Mouse (Mus musculus) heart, embryonic 12.5 days (tissue): Measurements from ENCODE around the gene Gas2l2. TPM values are rescaled to one million over a fixed set of nuclear protein-coding genes. Genes with fewer than 3 reads are reported as not detected.

ENCODE experiments used
- ATAC-seq: fragments of 200-750 bp; cut with Nextera tagmentation; 2 replicates; pipeline ENCODE4 v1.8.0; 2017; ENCODE audit warnings: moderate TSS enrichment, moderate library complexity; ENCODE audit not compliant: insufficient number of reproducible peaks, low FRiP score
- H3K27ac ChIP-seq: fragments of 300-500 bp; sonication (generic); 2 replicates; pipeline ENCODE4 v1.5.1; 2016; ENCODE audit warnings: mild to moderate bottlenecking, moderate library complexity; ENCODE audit not compliant: poor library complexity, severe bottlenecking
- H3K27me3 ChIP-seq: fragments of 300-500 bp; sonication (generic); replicated peaks from 2 replicates; pipeline ENCODE4 v1.6.1; 2016; ENCODE audit warnings: mild to moderate bottlenecking, moderate library complexity
- H3K36me3 ChIP-seq: fragments of 300-500 bp; sonication (generic); 2 replicates; pipeline ENCODE4 v1.6.1; 2016; ENCODE audit warnings: mild to moderate bottlenecking, moderate library complexity
- H3K4me1 ChIP-seq: fragments of 300-500 bp; sonication (generic); replicated peaks from 2 replicates; pipeline ENCODE4 v1.6.1; 2016; ENCODE audit warnings: mild to moderate bottlenecking
- H3K4me2 ChIP-seq: fragments of 300-500 bp; sonication (generic); 2 replicates; pipeline ENCODE4 v1.6.1; 2016; ENCODE audit warnings: mild to moderate bottlenecking, moderate library complexity
- H3K4me3 ChIP-seq: fragments of 300-500 bp; sonication (generic); 2 replicates; pipeline ENCODE4 v1.5.1; 2016; ENCODE audit warnings: mild to moderate bottlenecking
- H3K9ac ChIP-seq: fragments of 300-500 bp; sonication (generic); 2 replicates; pipeline ENCODE4 v1.6.1; 2016; ENCODE audit warnings: mild to moderate bottlenecking, moderate library complexity
- H3K9me3 ChIP-seq: fragments of 300-500 bp; sonication (generic); replicated peaks from 2 replicates; pipeline ENCODE4 v1.6.1; 2016; ENCODE audit warnings: mild to moderate bottlenecking, moderate library complexity
- WGBS: fragments of 180-500 bp; shearing (Covaris S2); methylation state at CpG from one replicate; pipeline ENCODE4 v1.1.7; 2016; 5-methylcytosine and 5-hydroxymethylcytosine counted together
- polyA plus RNA-seq: library from polyadenylated mRNA; unstranded; fragments of >200 nt; fragmentation: Nextera tagmentation; extraction: Ambion mirVana; gene quantifications from 2 replicates; pipeline ENCODE4 v1.2.1, GENCODE M21; 2016

Gas2l2 gene
- polyA plus RNA-seq, 1 experiment from 2014 or later = not detected

GRCm38 (mm10) chr11:83420338-83420737 is 8.9 kb downstream of the Gas2l2 start:
- Histone ChIP-seq H3K9me3 (no peaks in the 10 kb centered on the region), H3K9ac (no peak overlapping the region), H3K4me1 (peaks cover 6% of the 10 kb centered on the region; the same call in 1 of the 2 replicates), H3K4me2 (no peak overlapping the region), H3K27me3 (peaks cover 68% of the 10 kb centered on the region), H3K4me3 (no peak overlapping the region), H3K27ac (no peak overlapping the region), H3K36me3 (no peaks in the 10 kb centered on the region)
- no peak for ATAC-seq
- WGBS = 43% methylated on average over 4 of the region's 4 CpGs

- 0 out of 2 replicates have a peak, but pooled peaks cover 1% of the 10 kb centered on the region for H3K36me3 ChIP-seq
- H3K27ac ChIP-seq = no peak overlapping the region
- 7% methylated on average over 38 of the region's 38 CpGs for WGBS
- peak overlapping the region; percentile 41 for H3K4me2 ChIP-seq
- no peak overlapping the region for H3K9ac ChIP-seq
- peak overlapping the region; percentile 14; the same call in 1 of the 2 replicates for H3K4me3 ChIP-seq
- H3K4me1 ChIP-seq = peaks cover 6% of the 10 kb centered on the region; the same call in 1 of the 2 replicates
- H3K9me3 ChIP-seq = no peaks in the 10 kb centered on the region
- peaks cover 66% of the 10 kb centered on the region for H3K27me3 ChIP-seq
- peak; percentile 57 for ATAC-seq
Observed at GRCm38 (mm10) chr11:83418566-83418965, 10.7 kb downstream of the Gas2l2 start.

GRCm38 (mm10) chr11:83417708-83418107 is 11.5 kb downstream of the Gas2l2 start:
- 71% methylated on average over 7 of the region's 7 CpGs for WGBS
- Histone ChIP-seq H3K9ac (no peak overlapping the region), H3K4me1 (peaks cover 6% of the 10 kb centered on the region; the same call in 1 of the 2 replicates), H3K9me3 (no peaks in the 10 kb centered on the region), H3K36me3 (0 out of 2 replicates have a peak, but pooled peaks cover 3% of the 10 kb centered on the region), H3K27me3 (peaks cover 69% of the 10 kb centered on the region), H3K4me3 (no peak overlapping the region), H3K27ac (no peak overlapping the region), H3K4me2 (no peak overlapping the region)
- ATAC-seq = no peak

- Histone ChIP-seq H3K4me3 (no peak overlapping the region), H3K9me3 (no peaks in the 10 kb centered on the region), H3K27ac (no peak overlapping the region), H3K27me3 (peaks cover 71% of the 10 kb centered on the region), H3K9ac (no peak overlapping the region), H3K36me3 (0 out of 2 replicates have a peak, but pooled peaks cover 3% of the 10 kb centered on the region), H3K4me2 (no peak overlapping the region), H3K4me1 (peaks cover 6% of the 10 kb centered on the region; the same call in 1 of the 2 replicates)
- ATAC-seq = no peak
- 6% methylated on average over 5 of the region's 5 CpGs for WGBS
Observed at GRCm38 (mm10) chr11:83417080-83417479, 12.2 kb downstream of the Gas2l2 start.

- H3K4me2 ChIP-seq = peak overlapping the region; percentile 94
- H3K4me1 ChIP-seq = peaks cover 44% of the 10 kb centered on the region
- H3K27me3 ChIP-seq = peaks cover 31% of the 10 kb centered on the region; the same call in 1 of the 2 replicates
- H3K4me3 ChIP-seq = peak overlapping the region; percentile 97
- 51% methylated on average over 6 of the region's 6 CpGs for WGBS
- no peaks in the 10 kb centered on the region for H3K9me3 ChIP-seq
- no peak overlapping the region for H3K27ac ChIP-seq
- H3K9ac ChIP-seq = peak overlapping the region; percentile 91
- ATAC-seq = no peak
- 0 out of 2 replicates have a peak, but pooled peaks cover 3% of the 10 kb centered on the region for H3K36me3 ChIP-seq
Observed at GRCm38 (mm10) chr11:83410510-83410909, 18.7 kb downstream of the Gas2l2 start.

- 0 out of 2 replicates have a peak, but pooled peaks cover 3% of the 10 kb centered on the region for H3K36me3 ChIP-seq
- peak overlapping the region; percentile 67 for H3K27ac ChIP-seq
- peaks cover 31% of the 10 kb centered on the region; the same call in 1 of the 2 replicates for H3K27me3 ChIP-seq
- H3K9ac ChIP-seq = peak overlapping the region; percentile 91
- H3K4me3 ChIP-seq = peak overlapping the region; percentile 97
- H3K9me3 ChIP-seq = no peaks in the 10 kb centered on the region
- peak; percentile 43 for ATAC-seq
- H3K4me1 ChIP-seq = peaks cover 47% of the 10 kb centered on the region
- under 1% methylated on average over 26 of the region's 40 CpGs for WGBS
- H3K4me2 ChIP-seq = peak overlapping the region; percentile 94
Observed at GRCm38 (mm10) chr11:83409792-83410291, 19.4 kb downstream of the Gas2l2 start.

GRCm38 (mm10) chr11:83409087-83409754 is 20.0 kb downstream of the Gas2l2 start, which contains the start of gene Rasl10b:
Gene Rasl10b, plus strand, starts transcription at chr11:83409137.
- H3K4me2 ChIP-seq = peak within 1 kb of the TSS; percentile 94
- WGBS = 2% methylated on average over 41 of the region's 44 CpGs
- H3K9ac ChIP-seq = peak within 1 kb of the TSS; percentile 91
- peak within 1 kb of the TSS; percentile 67 for H3K27ac ChIP-seq
- H3K36me3 ChIP-seq = peaks cover 8% of the 10 kb centered on the region
- ATAC-seq = peak; percentile 68
- peaks cover 31% of the 10 kb centered on the region; the same call in 1 of the 2 replicates for H3K27me3 ChIP-seq
- H3K4me3 ChIP-seq = peak within 1 kb of the TSS; percentile 97
- peaks cover 47% of the 10 kb centered on the region for H3K4me1 ChIP-seq
- no peaks in the 10 kb centered on the region for H3K9me3 ChIP-seq

- peaks cover 22% of the 10 kb centered on the region; the same call in 1 of the 2 replicates for H3K27me3 ChIP-seq
- no peak overlapping the region for H3K9ac ChIP-seq
Observed at GRCm38 (mm10) chr11:83408242-83408641, 21.0 kb downstream of the Gas2l2 start.

GRCm38 (mm10) chr11:83406391-83406790 is 22.9 kb downstream of the Gas2l2 start:
- no peak overlapping the region for H3K4me3 ChIP-seq
- H3K36me3 ChIP-seq = peaks cover 24% of the 10 kb centered on the region
- H3K9ac ChIP-seq = no peak overlapping the region
- 0 out of 2 replicates have a peak, but pooled peaks cover 4% of the 10 kb centered on the region for H3K27me3 ChIP-seq
- 47% methylated on average over 3 of the region's 3 CpGs for WGBS
- H3K9me3 ChIP-seq = no peaks in the 10 kb centered on the region
- peaks cover 54% of the 10 kb centered on the region for H3K4me1 ChIP-seq
- no peak for ATAC-seq
- no peak overlapping the region for H3K27ac ChIP-seq
- no peak overlapping the region for H3K4me2 ChIP-seq

More at GRCm38 (mm10) chr11:83408242-83408641, 21.0 kb downstream of the Gas2l2 start:
- no peak overlapping the region for H3K4me3 ChIP-seq
- H3K36me3 ChIP-seq = peaks cover 14% of the 10 kb centered on the region
- ATAC-seq = no peak
- H3K9me3 ChIP-seq = no peaks in the 10 kb centered on the region
- 55% methylated on average over 8 of the region's 8 CpGs for WGBS
- H3K4me2 ChIP-seq = no peak overlapping the region
- no peak overlapping the region for H3K27ac ChIP-seq
- H3K4me1 ChIP-seq = peaks cover 50% of the 10 kb centered on the region

GRCm38 (mm10) chr11:83403787-83404186 is 25.5 kb downstream of the Gas2l2 start:
- Histone ChIP-seq H3K36me3 (peaks cover 37% of the 10 kb centered on the region), H3K27me3 (no peaks in the 10 kb centered on the region), H3K9me3 (no peaks in the 10 kb centered on the region), H3K9ac (no peak overlapping the region), H3K27ac (no peak overlapping the region; the same call in 1 of the 2 replicates), H3K4me3 (no peak overlapping the region), H3K4me2 (no peak overlapping the region), H3K4me1 (peaks cover 41% of the 10 kb centered on the region)
- no peak for ATAC-seq
- WGBS = 57% methylated on average over 7 of the region's 7 CpGs

- no peaks in the 10 kb centered on the region for H3K9me3 ChIP-seq
- no peak overlapping the region for H3K4me3 ChIP-seq
- no peak overlapping the region for H3K4me2 ChIP-seq
- no peak overlapping the region for H3K9ac ChIP-seq
- H3K36me3 ChIP-seq = peaks cover 56% of the 10 kb centered on the region
- 75% methylated on average over 5 of the region's 5 CpGs for WGBS
- H3K27ac ChIP-seq = no peak overlapping the region
- no peak for ATAC-seq
- peaks cover 24% of the 10 kb centered on the region for H3K4me1 ChIP-seq
- H3K27me3 ChIP-seq = no peaks in the 10 kb centered on the region
Observed at GRCm38 (mm10) chr11:83398724-83399123, 30.5 kb downstream of the Gas2l2 start.
